In genomic region chr14:23942103-23942502, GRCm38 (mm10) we compare ENCODE assay signal across 17 mouse cellular contexts.
A peak's percentile ranks its signal among the peaks of the same experiment; 100 is the strongest.
DNase-seq lines count a peak whose midpoint lies in the region; ATAC-seq and TF ChIP-seq lines count a peak whose summit lies in the region.
"Had no signal": no experiment of that assay in that cellular context is flagged by ENCODE, and none has a peak within 500 bp of the region (broad histone marks: within the 10 kb centered on the region; RNA-seq: fewer than 3 reads in every experiment).

No protein-coding gene starts in this region.

- no peaks in the 10 kb centered on the region for H3K36me3 ChIP-seq in heart, embryonic 16.5 days (ENCODE audit: control insufficient read depth, insufficient read depth)
- no peaks in the 10 kb centered on the region for H3K36me3 ChIP-seq in hindbrain, embryonic 10.5 days
- H3K36me3 ChIP-seq in kidney, adult 2 months (ENCODE audit: control insufficient read depth, insufficient read depth, low read length) = no peaks in the 10 kb centered on the region
- H3K36me3 ChIP-seq: embryonic facial prominence, embryonic 15.5 days; hindbrain, embryonic 12.5 days; limb, embryonic 13.5 days; midbrain, embryonic 12.5 days had no signal

- TF ChIP-seq POLR2A in kidney, adult 2 months (IDR thresholded peaks at IDR 0.05; ENCODE audit: low read depth, low read length) = no peak

- no peak for TF ChIP-seq CTCF in kidney, adult 2 months (conservative IDR thresholded peaks at IDR 0.05; ENCODE audit: insufficient read depth, insufficient read length, low read depth, low read length)

- H3K27me3 ChIP-seq in heart, embryonic 16.5 days (ENCODE audit: control insufficient read depth, insufficient read depth, low read length) = no peaks in the 10 kb centered on the region
- no peaks in the 10 kb centered on the region for H3K27me3 ChIP-seq in hindbrain, embryonic 10.5 days (ENCODE audit: insufficient read depth, poor library complexity, severe bottlenecking)
- H3K27me3 ChIP-seq in kidney, adult 2 months (replicated peaks; ENCODE audit: control insufficient read depth, insufficient read depth, low read length) = no peaks in the 10 kb centered on the region
- H3K27me3 ChIP-seq: embryonic facial prominence, embryonic 15.5 days; hindbrain, embryonic 12.5 days; limb, embryonic 13.5 days; midbrain, embryonic 12.5 days had no signal

- H3K9me3 ChIP-seq in heart, embryonic 16.5 days (replicated peaks; ENCODE audit: control insufficient read depth, low read length) = no peaks in the 10 kb centered on the region
- H3K9me3 ChIP-seq in hindbrain, embryonic 10.5 days = no peaks in the 10 kb centered on the region
- H3K9me3 ChIP-seq: embryonic facial prominence, embryonic 15.5 days; hindbrain, embryonic 12.5 days; limb, embryonic 13.5 days; midbrain, embryonic 12.5 days had no signal

- H3K4me3 ChIP-seq in heart, embryonic 16.5 days (ENCODE audit: low read length) = no peak overlapping the region
- no peak overlapping the region for H3K4me3 ChIP-seq in hindbrain, embryonic 10.5 days
- no peak overlapping the region for H3K4me3 ChIP-seq in kidney, adult 2 months (ENCODE audit: insufficient read depth, low read depth, low read length)
- H3K4me3 ChIP-seq: embryonic facial prominence, embryonic 15.5 days; hindbrain, embryonic 12.5 days; layer of hippocampus, adult 2 months; limb, embryonic 13.5 days; midbrain, embryonic 12.5 days had no signal

- no peak overlapping the region for H3K27ac ChIP-seq in heart, embryonic 16.5 days (ENCODE audit: low read length)
- no peak overlapping the region for H3K27ac ChIP-seq in hindbrain, embryonic 10.5 days
- H3K27ac ChIP-seq in kidney, adult 2 months (ENCODE audit: insufficient read depth, low read depth, low read length) = no peak overlapping the region
- H3K27ac ChIP-seq: embryonic facial prominence, embryonic 15.5 days; hindbrain, embryonic 12.5 days; kidney, postnatal 0 days; layer of hippocampus, adult 2 months; limb, embryonic 13.5 days; macrophage; midbrain, embryonic 12.5 days had no signal

- 71% methylated on average over 8 of the region's 8 CpGs for WGBS in heart, embryonic 16.5 days
- 90% methylated on average over 8 of the region's 8 CpGs for WGBS in hindbrain, embryonic 10.5 days
- WGBS in kidney, adult 2 months = 75% methylated on average over 8 of the region's 8 CpGs

- no peak overlapping the region for H3K4me2 ChIP-seq in heart, embryonic 16.5 days (ENCODE audit: low read depth, low read length)
- H3K4me2 ChIP-seq: embryonic facial prominence, embryonic 15.5 days; hindbrain, embryonic 12.5 days; limb, embryonic 13.5 days; midbrain, embryonic 12.5 days had no signal

- no peaks in the 10 kb centered on the region for H3K4me1 ChIP-seq in heart, embryonic 16.5 days (ENCODE audit: control insufficient read depth, insufficient read depth, low read length)
- H3K4me1 ChIP-seq in hindbrain, embryonic 10.5 days (replicated peaks) = peaks cover 4% of the 10 kb centered on the region; the same call in 1 of the 2 replicates
- H3K4me1 ChIP-seq in kidney, adult 2 months (ENCODE audit: control insufficient read depth, insufficient read depth, low read length) = no peaks in the 10 kb centered on the region
- H3K4me1 ChIP-seq: hindbrain, embryonic 12.5 days; limb, embryonic 13.5 days; midbrain, embryonic 12.5 days had no signal

- H3K9ac ChIP-seq in heart, embryonic 16.5 days (ENCODE audit: low read length) = no peak overlapping the region
- H3K9ac ChIP-seq: embryonic facial prominence, embryonic 15.5 days; hindbrain, embryonic 12.5 days; limb, embryonic 13.5 days; midbrain, embryonic 12.5 days had no signal

- peak; percentile 70; the same call in 1 of the 2 replicates for ATAC-seq in heart, embryonic 16.5 days (replicated peaks; ENCODE audit: extremely low read depth, insufficient read depth, low FRiP score)

- peak; percentile 5 for DNase-seq in ZHBTc4 (ENCODE audit: low read depth, low spot score)
- peak; percentile 91 to 96 for DNase-seq in adrenal gland, adult (ENCODE audit: inconsistent age in 2 of 2, low spot score in 1 of 2)
- peak; percentile 49 for DNase-seq in brain, adult 2 months (ENCODE audit: low read depth, low spot score)
- no peak for DNase-seq in frontal cortex, postnatal 14 days (ENCODE audit: low spot score in 2 of 2)
- DNase-seq in hindbrain, embryonic 10.5 days (ENCODE audit: low spot score) = no peak
- DNase-seq in kidney, adult 2 months = no peak
- DNase-seq: cerebellum, adult 8-10 months; lung, adult 18-20 months; right cerebral cortex, postnatal 4 days had no signal

Comparison
In these comparisons a context has a peak if more than half of its experiments do, and no peak if none do; other contexts are left out.
1. DNase-seq: peak in ZHBTc4 (single experiment), adrenal gland, adult (2 of 2) and brain, adult 2 months (single experiment); none in frontal cortex, postnatal 14 days (0 of 2), hindbrain, embryonic 10.5 days (single experiment) and kidney, adult 2 months (single experiment).